Mouse (Mus musculus) myocyte (in vitro differentiated cells): ENCODE results near the gene Fbxl19. TPM values are rescaled to one million over a fixed set of nuclear protein-coding genes. Genes with fewer than 3 reads are reported as not detected.

ENCODE experiments used
- H3K27me3 ChIP-seq: one replicate; pipeline ENCODE4 v1.6.1; 2011; ENCODE audit not compliant: control insufficient read depth, insufficient read depth, insufficient read length
- H3K36me3 ChIP-seq: one replicate; pipeline ENCODE4 v1.6.1; 2011; ENCODE audit not compliant: control insufficient read depth, insufficient read depth
- H3K4me2 ChIP-seq: one replicate; pipeline ENCODE4 v1.6.1; 2011; ENCODE audit warnings: low read depth, control low read depth
- H3K4me3 ChIP-seq: one replicate; pipeline ENCODE4 v1.5.1; 2011; ENCODE audit warnings: mild to moderate bottlenecking, control low read depth, moderate library complexity
- H3K79me2 ChIP-seq: one replicate; pipeline ENCODE4 v1.6.1; 2011; ENCODE audit not compliant: control insufficient read depth, insufficient read depth
- H3ac ChIP-seq: one replicate; pipeline ENCODE4 v1.6.1; 2011; ENCODE audit not compliant: control insufficient read depth, insufficient read length
- CEBPB ChIP-seq: IDR thresholded peaks from 2 replicates; pipeline ENCODE4 v1.6.1; 2011; ENCODE audit warnings: mild to moderate bottlenecking, moderate library complexity; ENCODE audit not compliant: poor library complexity, insufficient read depth, severe bottlenecking
- E2F4 ChIP-seq: IDR thresholded peaks from one replicate; pipeline ENCODE4 v1.6.1; 2011; ENCODE audit warnings: mild to moderate bottlenecking, control low read depth, moderate library complexity; ENCODE audit not compliant: insufficient read depth
- MAX ChIP-seq: IDR thresholded peaks from one replicate; pipeline ENCODE4 v1.6.1; 2011; ENCODE audit warnings: low read depth, mild to moderate bottlenecking, control low read depth
- MYOD1 ChIP-seq, 3 experiments: IDR thresholded peaks; one replicate each; pipeline ENCODE4 v1.6.1; 2011; ENCODE audit warnings: control low read depth in 2 of 3, low read depth in 2 of 3, mild to moderate bottlenecking in 2 of 3, moderate library complexity in 1 of 3; ENCODE audit not compliant: insufficient read length in 2 of 3, control insufficient read depth in 1 of 3
- MYOG ChIP-seq, 3 experiments: IDR thresholded peaks; one replicate each; pipeline ENCODE4 v1.6.1; 2011; ENCODE audit warnings: control low read depth in 2 of 3, low read depth in 2 of 3, mild to moderate bottlenecking in 2 of 3; ENCODE audit not compliant: insufficient read length in 2 of 3, control insufficient read depth in 1 of 3, insufficient read depth in 1 of 3
- POLR2A ChIP-seq: IDR thresholded peaks from one replicate; pipeline ENCODE4 v1.6.1; 2011; ENCODE audit warnings: low read depth, mild to moderate bottlenecking, control low read depth, moderate library complexity; ENCODE audit not compliant: insufficient read length
- POLR2AphosphoS2 ChIP-seq: IDR thresholded peaks from one replicate; pipeline ENCODE4 v1.6.1; 2011; ENCODE audit warnings: low read depth, control low read depth; ENCODE audit not compliant: insufficient read length
- REST ChIP-seq: IDR thresholded peaks from one replicate; pipeline ENCODE4 v1.6.1; 2011; ENCODE audit warnings: mild to moderate bottlenecking, control low read depth, moderate library complexity; ENCODE audit not compliant: insufficient read depth, insufficient read length
- SRF ChIP-seq: IDR thresholded peaks from one replicate; pipeline ENCODE4 v1.6.1; 2011; ENCODE audit warnings: low read depth; ENCODE audit not compliant: control insufficient read depth, insufficient read length
- TCF12 ChIP-seq: IDR thresholded peaks from one replicate; pipeline ENCODE4 v1.6.1; 2011; ENCODE audit warnings: mild to moderate bottlenecking, control low read depth; ENCODE audit not compliant: poor library complexity, insufficient read depth, severe bottlenecking
- TCF3 ChIP-seq: IDR thresholded peaks from one replicate; pipeline ENCODE4 v1.6.1; 2011; ENCODE audit warnings: low read depth, control low read depth; ENCODE audit not compliant: insufficient read length
- USF1 ChIP-seq: IDR thresholded peaks from one replicate; pipeline ENCODE4 v1.6.1; 2011; ENCODE audit warnings: low read depth, mild to moderate bottlenecking, control low read depth, moderate library complexity
- polyA plus RNA-seq: library from polyadenylated mRNA; unstranded; fragments of >200 nt; fragmentation: generic; extraction: Trizol; gene quantifications from one replicate; pipeline ENCODE4 v1.2.1, GENCODE M21; 2012; ENCODE audit warnings: missing spikeins

Fbxl19 gene
- polyA plus RNA-seq, 1 experiment = 11.9 TPM

DNA sequence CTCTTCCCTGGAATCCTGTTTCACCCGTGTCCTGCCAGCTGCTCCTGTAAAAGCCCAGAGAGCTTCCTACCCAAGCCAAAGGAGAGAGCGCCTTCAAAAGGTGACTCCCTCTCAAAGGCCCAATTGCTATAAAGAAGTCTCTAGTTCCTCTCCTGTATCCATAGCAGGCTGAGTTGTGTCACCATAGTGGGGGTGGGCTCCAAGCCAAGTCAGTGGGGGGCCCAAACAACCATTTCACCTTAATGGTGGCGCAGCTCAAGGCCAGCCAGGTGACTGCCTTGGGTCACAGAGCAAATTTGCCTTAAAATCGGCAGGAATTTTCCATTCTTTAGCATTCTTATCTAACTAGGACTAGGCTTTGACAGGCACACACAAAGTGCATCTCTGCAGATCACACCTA lies 29.5 kb upstream of the Fbxl19 start:
- no peak overlapping the region for H3ac ChIP-seq
- H3K4me3 ChIP-seq = no peak overlapping the region
- no peak for TF ChIP-seq POLR2AphosphoS2
- no peak for TF ChIP-seq MYOG (IDR thresholded peaks at IDR 0.05; ENCODE audit: control insufficient read depth in 1 of 3, insufficient read depth in 1 of 3, insufficient read length in 2 of 3, low read depth in 2 of 3)
- no peak for TF ChIP-seq SRF
- TF ChIP-seq MYOD1 (IDR thresholded peaks at IDR 0.05; ENCODE audit: control insufficient read depth in 1 of 3, insufficient read length in 2 of 3, low read depth in 2 of 3) = no peak
- no peak for TF ChIP-seq USF1
- no peak for TF ChIP-seq CEBPB
- TF ChIP-seq REST = no peak
- TF ChIP-seq TCF12 = no peak
- H3K4me2 ChIP-seq = no peak overlapping the region
- H3K79me2 ChIP-seq = no peaks in the 10 kb centered on the region
- H3K36me3 ChIP-seq = no peaks in the 10 kb centered on the region
- no peaks in the 10 kb centered on the region for H3K27me3 ChIP-seq

DNA sequence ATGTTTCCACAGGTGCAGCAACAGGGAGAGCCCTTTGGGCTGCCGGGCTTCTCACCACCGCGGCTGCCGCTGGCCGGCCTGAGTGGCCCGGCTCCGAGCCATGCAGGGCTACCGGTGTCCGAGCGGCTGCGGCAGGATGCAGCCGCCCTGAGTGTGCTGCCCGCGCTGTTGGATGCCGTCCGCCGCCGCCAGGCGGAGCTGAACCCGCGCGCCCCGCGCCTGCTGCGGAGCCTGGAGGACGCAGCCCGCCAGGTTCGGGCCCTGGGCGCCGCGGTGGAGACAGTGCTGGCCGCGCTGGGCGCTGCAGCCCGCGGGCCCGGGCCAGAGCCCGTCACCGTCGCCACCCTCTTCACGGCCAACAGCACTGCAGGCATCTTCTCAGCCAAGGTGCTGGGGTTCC lies 27.4 kb upstream of the Fbxl19 start:
- H3K36me3 ChIP-seq = no peaks in the 10 kb centered on the region
- H3K4me2 ChIP-seq = no peak overlapping the region
- no peaks in the 10 kb centered on the region for H3K79me2 ChIP-seq
- H3K27me3 ChIP-seq = no peaks in the 10 kb centered on the region
- H3K4me3 ChIP-seq = no peak overlapping the region
- no peak overlapping the region for H3ac ChIP-seq
- TF ChIP-seq TCF3 (no peak), TCF12 (no peak)

DNA sequence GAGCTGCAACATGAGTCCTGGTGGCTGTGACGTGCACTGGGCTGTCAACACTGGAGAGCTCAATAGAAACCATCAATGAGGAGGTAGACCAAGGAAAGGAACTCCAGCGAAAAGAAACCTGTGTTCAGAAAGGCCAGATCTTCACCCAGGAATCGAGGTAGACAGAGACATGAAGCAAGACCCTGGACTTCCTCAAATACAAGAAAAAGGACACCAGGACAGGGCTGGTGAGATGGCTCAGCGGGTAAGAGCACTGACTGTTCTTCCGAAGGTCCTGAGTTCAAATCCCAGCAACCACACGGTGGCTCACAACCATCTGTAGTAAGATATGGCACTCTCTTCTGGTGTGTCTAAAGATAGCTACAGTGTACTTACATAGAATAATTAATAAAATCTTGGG lies 26.0 kb upstream of the Fbxl19 start:
- no peaks in the 10 kb centered on the region for H3K79me2 ChIP-seq
- H3K4me2 ChIP-seq = no peak overlapping the region

DNA sequence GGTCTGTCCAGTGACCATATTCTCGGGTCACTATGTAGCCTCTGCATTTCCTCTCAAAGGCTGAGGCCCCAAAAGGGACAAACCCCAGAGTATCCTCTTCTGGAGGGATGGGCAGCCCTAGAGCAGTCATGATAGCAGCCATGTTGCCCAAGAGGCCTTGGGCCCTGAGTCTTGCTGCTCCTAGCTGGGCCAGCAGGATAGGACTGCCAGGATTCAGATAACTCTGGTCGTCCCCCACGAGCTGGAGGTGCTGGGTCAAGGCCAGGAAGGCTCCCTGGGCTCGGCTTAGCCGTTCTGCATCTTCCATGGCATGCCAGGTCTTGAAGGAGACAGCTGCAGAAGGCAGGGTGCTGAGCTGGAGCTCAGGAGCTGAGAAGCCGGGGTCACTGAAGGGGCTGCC lies 25.1 kb upstream of the Fbxl19 start:
- no peaks in the 10 kb centered on the region for H3K27me3 ChIP-seq
- TF ChIP-seq USF1 = no peak
- no peak for TF ChIP-seq POLR2AphosphoS2
- no peak for TF ChIP-seq REST
- no peak for TF ChIP-seq POLR2A
- TF ChIP-seq MYOG (IDR thresholded peaks at IDR 0.05; ENCODE audit: control insufficient read depth in 1 of 3, insufficient read depth in 1 of 3, insufficient read length in 2 of 3, low read depth in 2 of 3) = no peak
- H3K36me3 ChIP-seq = no peaks in the 10 kb centered on the region
- H3K4me3 ChIP-seq = no peak overlapping the region
- no peaks in the 10 kb centered on the region for H3K79me2 ChIP-seq
- H3ac ChIP-seq = no peak overlapping the region
- no peak overlapping the region for H3K4me2 ChIP-seq

More for the DNA sequence above, 26.0 kb upstream of the Fbxl19 start:
- Histone ChIP-seq H3K27me3 (no peaks in the 10 kb centered on the region), H3K4me3 (no peak overlapping the region), H3K36me3 (no peaks in the 10 kb centered on the region), H3ac (no peak overlapping the region)
- no peak for TF ChIP-seq REST
- TF ChIP-seq E2F4 = no peak

DNA sequence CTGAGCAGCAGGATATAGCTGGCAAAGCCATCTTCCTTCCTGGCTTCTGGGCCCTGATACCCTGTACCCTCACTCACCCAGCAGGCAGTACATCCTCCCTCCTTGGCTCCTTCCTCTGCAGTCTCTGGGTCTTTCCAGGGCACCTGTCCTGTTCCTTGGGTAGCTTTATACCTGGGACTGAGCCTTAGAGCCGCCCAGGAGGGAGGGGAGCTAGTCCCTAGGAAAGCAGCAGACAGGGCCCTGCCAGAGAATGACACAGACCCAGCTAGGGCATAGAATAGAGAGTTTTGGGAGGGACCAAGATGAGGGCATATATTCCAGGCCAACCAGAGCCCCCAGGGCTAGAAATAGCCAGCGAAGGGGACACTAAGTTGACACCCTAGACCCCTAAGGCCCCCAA lies 18.9 kb upstream of the Fbxl19 start:
- H3K79me2 ChIP-seq = no peaks in the 10 kb centered on the region
- no peak overlapping the region for H3ac ChIP-seq
- H3K4me3 ChIP-seq = no peak overlapping the region
- peaks cover 36% of the 10 kb centered on the region for H3K27me3 ChIP-seq
- H3K4me2 ChIP-seq = no peak overlapping the region
- no peaks in the 10 kb centered on the region for H3K36me3 ChIP-seq
- TF ChIP-seq MYOD1 (IDR thresholded peaks at IDR 0.05; ENCODE audit: control insufficient read depth in 1 of 3, insufficient read length in 2 of 3, low read depth in 2 of 3) (no peak), SRF (no peak), REST (no peak), TCF12 (no peak), TCF3 (no peak), POLR2A (no peak), MYOG (IDR thresholded peaks at IDR 0.05; ENCODE audit: control insufficient read depth in 1 of 3, insufficient read depth in 1 of 3, insufficient read length in 2 of 3, low read depth in 2 of 3) (no peak), CEBPB (no peak), USF1 (no peak), MAX (no peak), E2F4 (no peak)

DNA sequence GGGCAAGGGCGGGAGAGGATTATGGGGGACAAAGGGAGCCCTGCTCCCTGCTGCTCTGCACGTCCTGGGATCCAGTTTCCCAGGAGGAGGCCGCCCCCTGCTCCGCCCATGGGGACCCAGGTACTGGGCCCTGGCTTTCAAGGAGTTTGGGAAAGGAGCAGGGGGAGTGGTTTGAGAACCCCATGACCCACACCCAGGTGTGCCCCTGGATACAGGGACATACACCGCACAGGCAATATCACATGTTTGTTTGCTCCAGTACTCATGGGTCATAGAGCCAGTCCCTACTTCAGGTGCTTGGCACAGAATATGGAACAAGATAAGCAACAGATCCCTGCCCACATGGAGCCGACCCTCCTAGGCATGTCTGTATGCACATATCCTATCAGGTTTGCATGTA lies 18.4 kb upstream of the Fbxl19 start:
- Histone ChIP-seq H3K79me2 (no peaks in the 10 kb centered on the region), H3K27me3 (peaks cover 36% of the 10 kb centered on the region), H3K36me3 (no peaks in the 10 kb centered on the region), H3K4me3 (no peak overlapping the region), H3K4me2 (no peak overlapping the region), H3ac (no peak overlapping the region)
- TF ChIP-seq SRF (no peak), MYOD1 (IDR thresholded peaks at IDR 0.05; ENCODE audit: control insufficient read depth in 1 of 3, insufficient read length in 2 of 3, low read depth in 2 of 3) (no peak), CEBPB (no peak), POLR2AphosphoS2 (no peak), TCF12 (no peak), REST (no peak), USF1 (no peak), TCF3 (no peak), E2F4 (no peak), POLR2A (no peak)
